Mouse (Mus musculus) CH12.LX (cell line): ENCODE results near the gene Plrg1. TPM values are rescaled to one million over a fixed set of nuclear protein-coding genes. Genes with fewer than 3 reads are reported as not detected.

ENCODE experiments used
- DNase-seq: peaks from one replicate; pipeline ENCODE4 v3.0.0-alpha.2; 2013; ENCODE audit errors: extremely low read depth
- H3K27ac ChIP-seq: 2 replicates; pipeline ENCODE4 v1.5.1; 2012; ENCODE audit warnings: low read depth, mild to moderate bottlenecking, control low read depth, moderate library complexity; ENCODE audit not compliant: insufficient read depth
- H3K27me3 ChIP-seq: replicated peaks from 2 replicates; pipeline ENCODE3; 2012; ENCODE audit warnings: inconsistent platforms
- H3K36me3 ChIP-seq, 2 experiments: replicated peaks in 1 of 2; 2 replicates each; pipeline versions ENCODE3 to v1.6.1; 2012; ENCODE audit warnings: inconsistent platforms in 1 of 2, low read length in 1 of 2, mild to moderate bottlenecking in 1 of 2, mixed read lengths in 1 of 2, moderate library complexity in 1 of 2; ENCODE audit not compliant: control insufficient read depth in 1 of 2, insufficient read depth in 1 of 2
- H3K4me1 ChIP-seq, 2 experiments: 2 replicates each; pipeline ENCODE4 v1.6.1; 2012; ENCODE audit warnings: inconsistent platforms in 1 of 2, moderate library complexity in 1 of 2; ENCODE audit not compliant: insufficient read depth in 2 of 2, control insufficient read depth in 1 of 2
- H3K4me2 ChIP-seq: 2 replicates; pipeline ENCODE4 v1.6.1; 2012; ENCODE audit warnings: low read depth, mild to moderate bottlenecking, control low read depth; ENCODE audit not compliant: poor library complexity, insufficient read depth, severe bottlenecking
- H3K4me3 ChIP-seq, 3 experiments: fragments of 150-350 bp in 1 of 3; sonication (generic) in 1 of 3; replicated peaks in 1 of 3; 2 replicates each; pipeline versions ENCODE3 to v1.5.1; 2011 to 2012; ENCODE audit warnings: low read depth in 2 of 3, low read length in 2 of 3, mild to moderate bottlenecking in 2 of 3, moderate library complexity in 2 of 3, control low read depth in 1 of 3, improper control_type of control experiment in 1 of 3, inconsistent platforms in 1 of 3, mixed read lengths in 1 of 3; ENCODE audit not compliant: poor library complexity in 1 of 3
- H3K79me2 ChIP-seq: replicated peaks from 2 replicates; pipeline ENCODE4 v1.6.1; 2012; ENCODE audit warnings: mild to moderate bottlenecking, moderate library complexity; ENCODE audit not compliant: control insufficient read depth, poor library complexity, insufficient read depth, severe bottlenecking; ENCODE audit errors: extremely low read depth
- H3K9ac ChIP-seq: 2 replicates; pipeline ENCODE4 v1.6.1; 2012; ENCODE audit warnings: low read depth, mild to moderate bottlenecking, control low read depth, moderate library complexity; ENCODE audit not compliant: insufficient read depth
- H3K9me3 ChIP-seq: replicated peaks from 2 replicates; pipeline ENCODE3; 2012; ENCODE audit warnings: low read length, inconsistent platforms, mixed read lengths
- CHD1 ChIP-seq: IDR thresholded peaks from 2 replicates; pipeline ENCODE4 v1.6.1; 2012; ENCODE audit warnings: low read depth, low read length, improper control_type of control experiment, inconsistent platforms
- E2F4 ChIP-seq: IDR thresholded peaks from 2 replicates; pipeline ENCODE4 v1.6.1; 2011; ENCODE audit warnings: low read depth, low read length, improper control_type of control experiment; ENCODE audit not compliant: insufficient replicate concordance
- ELF1 ChIP-seq: IDR thresholded peaks from 2 replicates; pipeline ENCODE4 v1.6.1; 2014; ENCODE audit warnings: low read depth, mild to moderate bottlenecking, inconsistent platforms, low read length, improper control_type of control experiment
- EP300 ChIP-seq: IDR thresholded peaks from 2 replicates; pipeline ENCODE4 v1.6.1; 2011; ENCODE audit warnings: low read length, improper control_type of control experiment
- GABPA ChIP-seq: IDR thresholded peaks from 2 replicates; pipeline ENCODE4 v1.6.1; 2012; ENCODE audit warnings: low read depth, low read length, improper control_type of control experiment, inconsistent platforms; ENCODE audit not compliant: insufficient replicate concordance
- HCFC1 ChIP-seq: IDR thresholded peaks from 2 replicates; pipeline ENCODE4 v1.6.1; 2012; ENCODE audit warnings: low read depth, mild to moderate bottlenecking, inconsistent platforms, low read length, improper control_type of control experiment
- IRF4 ChIP-seq: IDR thresholded peaks from 2 replicates; pipeline ENCODE4 v1.6.1; 2014; ENCODE audit warnings: low read depth, mild to moderate bottlenecking, inconsistent platforms, low read length, improper control_type of control experiment
- JUND ChIP-seq: conservative IDR thresholded peaks from 2 replicates; pipeline ENCODE4 v1.6.1; 2011; ENCODE audit warnings: low read depth, low read length, improper control_type of control experiment
- MAFK ChIP-seq: IDR thresholded peaks from 2 replicates; pipeline ENCODE4 v1.6.1; 2011; ENCODE audit warnings: low read length, improper control_type of control experiment; ENCODE audit not compliant: insufficient replicate concordance
- MAX ChIP-seq: IDR thresholded peaks from 2 replicates; pipeline ENCODE4 v1.6.1; 2011; ENCODE audit warnings: low read length, improper control_type of control experiment
- MEF2A ChIP-seq: IDR thresholded peaks from 2 replicates; pipeline ENCODE4 v1.6.1; 2014; ENCODE audit warnings: low read depth, mild to moderate bottlenecking, inconsistent platforms, low read length, improper control_type of control experiment, borderline replicate concordance
- MYC ChIP-seq: IDR thresholded peaks from 2 replicates; pipeline ENCODE4 v1.6.1; 2011; ENCODE audit warnings: low read depth, mild to moderate bottlenecking, improper control_type of control experiment, low read length
- NELFE ChIP-seq: IDR thresholded peaks from 2 replicates; pipeline ENCODE4 v1.6.1; 2011; ENCODE audit warnings: low read depth, low read length, improper control_type of control experiment
- NRF1 ChIP-seq: IDR thresholded peaks from 2 replicates; pipeline ENCODE4 v1.6.1; 2014; ENCODE audit warnings: low read depth, mild to moderate bottlenecking, inconsistent platforms, low read length, improper control_type of control experiment, moderate library complexity
- POLR2A ChIP-seq: IDR thresholded peaks from 2 replicates; pipeline ENCODE4 v1.6.1; 2011; ENCODE audit warnings: low read depth, mild to moderate bottlenecking, improper control_type of control experiment, low read length
- POLR2AphosphoS2 ChIP-seq: IDR thresholded peaks from 2 replicates; pipeline ENCODE4 v1.6.1; 2011; ENCODE audit warnings: low read depth, low read length, improper control_type of control experiment
- RAD21 ChIP-seq: IDR thresholded peaks from 2 replicates; pipeline ENCODE4 v1.6.1; 2011; ENCODE audit warnings: low read depth, mild to moderate bottlenecking, low read length, improper control_type of control experiment, moderate library complexity
- RCOR1 ChIP-seq: conservative IDR thresholded peaks from 2 replicates; pipeline ENCODE4 v1.6.1; 2012; ENCODE audit warnings: low read depth, mild to moderate bottlenecking, inconsistent platforms, low read length, improper control_type of control experiment
- TBP ChIP-seq: conservative IDR thresholded peaks from 2 replicates; pipeline ENCODE4 v1.6.1; 2011; ENCODE audit warnings: low read depth, low read length, improper control_type of control experiment
- TCF12 ChIP-seq: IDR thresholded peaks from 2 replicates; pipeline ENCODE4 v1.6.1; 2014; ENCODE audit warnings: low read depth, mild to moderate bottlenecking, inconsistent platforms, low read length, improper control_type of control experiment
- UBTF ChIP-seq: IDR thresholded peaks from 2 replicates; pipeline ENCODE4 v1.6.1; 2012; ENCODE audit warnings: low read depth, mild to moderate bottlenecking, inconsistent platforms, low read length, improper control_type of control experiment, moderate library complexity
- ZMIZ1 ChIP-seq: IDR thresholded peaks from 2 replicates; pipeline ENCODE4 v1.6.1; 2012; ENCODE audit warnings: low read depth, mild to moderate bottlenecking, inconsistent platforms, low read length, improper control_type of control experiment
- dilution Hi-C: fragments of 300-500 bp; cut with MboI; formaldehyde crosslinking; loops from 2 replicates; pipeline ENCODE4 v1.14.3; 2020; ENCODE audit warnings: low sequenced_read_pairs; ENCODE audit not compliant: extremely low pct_unique_long_range_greater_than_20kb, extremely low pct_ligation_motif_present
- in situ Hi-C: fragments of 300-500 bp; cut with MboI; formaldehyde crosslinking; loops from 3 replicates; pipeline ENCODE4 v1.14.3; 2019; ENCODE audit warnings: low sequenced_read_pairs, low pct_ligation_motif_present, low pct_unique_long_range_greater_than_20kb, mixed read lengths
- polyA plus RNA-seq: library from polyadenylated mRNA; unstranded; fragments of >175 nt; gene quantifications from 2 replicates; pipeline ENCODE4 v1.2.1, GENCODE M21; 2012; ENCODE audit warnings: low read depth; ENCODE audit not compliant: insufficient read length
- total RNA-seq, 2 experiments: library from RNA; depleted of rRNA; stranded (reverse); fragments of 300-350 nt in 1 of 2; fragments of >200 nt in 1 of 2; gene quantifications; 2 replicates each; pipeline ENCODE4 v1.2.3; 2012 to 2014

Plrg1 gene
- total and polyA plus RNA-seq, 3 experiments = 93.1 to 128 (median 108) TPM

DNA sequence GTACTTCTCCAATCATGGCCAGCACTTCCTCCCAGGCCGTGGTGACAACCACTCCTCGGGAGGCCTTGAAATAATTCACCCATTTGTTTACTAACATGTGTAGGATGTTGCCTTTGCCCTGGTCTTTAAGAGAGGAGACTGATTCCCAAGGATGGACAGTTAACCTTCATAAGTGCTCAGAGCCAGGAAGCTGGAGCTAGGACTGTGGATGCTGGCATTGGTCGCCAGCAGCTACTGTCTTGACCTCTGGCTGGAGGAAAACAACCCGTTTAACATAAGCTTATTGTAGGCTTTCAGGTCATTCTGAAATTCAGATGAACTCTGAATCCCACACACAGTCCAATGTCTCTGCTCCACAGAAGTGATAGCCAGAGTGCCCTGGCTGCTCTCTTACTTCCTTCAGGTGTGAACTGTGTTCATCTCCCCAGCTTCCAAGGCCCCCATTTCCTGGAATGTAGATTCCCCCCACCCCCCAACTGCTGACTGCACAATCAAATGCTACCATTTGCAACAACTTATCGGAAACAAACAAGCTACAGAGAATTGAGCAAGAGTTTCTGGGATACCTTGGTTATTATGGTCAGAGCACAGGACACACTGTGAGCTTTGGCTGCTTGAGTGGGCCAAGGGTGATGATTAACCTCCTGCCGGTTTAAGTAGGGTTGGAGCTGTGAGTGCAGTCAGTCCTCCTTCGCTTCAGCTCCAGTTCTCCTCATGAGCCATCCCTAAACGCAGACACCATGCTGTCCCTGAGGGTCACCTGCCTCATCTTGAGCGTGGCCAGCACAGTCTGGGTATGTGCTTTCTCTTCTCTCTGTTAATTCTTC lies 29.6 kb upstream of the Plrg1 start, which contains the start of gene Fga (continued):
- TF ChIP-seq E2F4 = no peak

DNA sequence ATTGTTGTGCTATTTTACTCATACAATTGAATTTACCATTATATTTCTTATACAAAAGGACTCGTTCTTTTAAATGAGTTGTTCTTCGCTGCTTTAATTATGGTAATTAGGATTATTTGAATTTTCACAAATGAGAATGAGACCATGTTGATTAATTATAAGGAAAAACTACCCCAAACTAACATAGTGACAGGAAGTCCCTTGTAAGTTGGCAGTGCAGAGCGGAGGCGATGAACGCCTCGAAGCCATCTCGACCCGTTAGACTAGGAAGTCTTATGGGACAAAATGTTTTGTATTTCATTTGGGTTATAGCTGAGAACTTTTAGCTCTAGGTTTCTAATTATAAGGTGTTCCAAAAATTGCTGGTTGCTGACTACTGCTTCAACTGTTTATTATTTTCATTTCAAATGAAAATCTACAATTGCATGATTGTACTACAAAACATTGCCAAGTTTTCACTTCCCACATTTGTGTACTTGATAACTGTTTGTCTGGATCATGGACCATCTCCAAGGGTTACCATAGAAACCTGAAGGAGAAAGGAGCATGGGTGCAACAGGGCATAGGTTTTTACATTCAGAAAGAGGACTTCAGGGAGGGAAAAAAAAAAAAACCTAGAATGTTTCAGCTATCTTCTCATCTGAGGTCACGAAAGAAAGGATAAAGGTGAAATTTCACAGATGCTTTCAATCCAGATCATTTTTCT lies 27.6 kb upstream of the Plrg1 start:
- no peak for DNase-seq
- in situ Hi-C loops = no loop called here

DNA sequence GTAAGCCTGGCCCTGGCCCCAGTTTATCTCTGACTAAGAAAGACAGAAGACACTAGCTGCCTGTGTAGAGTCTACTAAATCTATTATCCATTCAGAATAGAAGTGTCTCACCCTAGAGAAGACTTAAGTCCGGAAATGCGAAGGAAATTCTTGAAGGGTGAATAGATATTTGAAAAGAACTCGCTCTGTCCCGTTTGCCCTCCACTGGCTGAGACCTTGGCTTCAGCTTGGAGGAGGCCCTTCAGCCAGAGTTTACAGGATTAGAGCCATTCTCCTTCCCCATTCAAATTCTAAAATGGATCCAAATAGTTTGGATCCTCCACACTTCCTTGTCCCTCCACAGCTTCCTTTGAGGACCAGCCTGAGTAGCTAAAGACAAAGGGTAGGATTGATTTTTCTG lies 25.0 kb upstream of the Plrg1 start:
- Histone ChIP-seq H3K4me3 (no peak overlapping the region), H3K79me2 (no peaks in the 10 kb centered on the region), H3K27me3 (no peaks in the 10 kb centered on the region), H3K4me2 (no peak overlapping the region), H3K9me3 (no peaks in the 10 kb centered on the region), H3K4me1 (no peaks in the 10 kb centered on the region), H3K9ac (no peak overlapping the region), H3K27ac (no peak overlapping the region), H3K36me3 (no peaks in the 10 kb centered on the region)
- TF ChIP-seq IRF4 (no peak), NRF1 (no peak)
- in situ Hi-C loops = no loop called here
- no peak for DNase-seq
- dilution Hi-C loops = no loop called here

More for the DNA sequence above, 27.6 kb upstream of the Plrg1 start:
- no peaks in the 10 kb centered on the region for H3K4me1 ChIP-seq
- no peak overlapping the region for H3K27ac ChIP-seq
- dilution Hi-C loops = no loop called here
- H3K9ac ChIP-seq = no peak overlapping the region
- no peaks in the 10 kb centered on the region for H3K36me3 ChIP-seq
- no peaks in the 10 kb centered on the region for H3K27me3 ChIP-seq
- TF ChIP-seq MYC (no peak), MEF2A (no peak), POLR2AphosphoS2 (no peak), IRF4 (no peak), TBP (no peak), CHD1 (no peak), GABPA (no peak), ZMIZ1 (no peak), MAX (no peak), ELF1 (no peak), RCOR1 (no peak), NELFE (no peak), POLR2A (no peak), RAD21 (no peak), TCF12 (no peak), MAFK (no peak), HCFC1 (no peak), UBTF (no peak), EP300 (no peak), JUND (no peak)
- H3K79me2 ChIP-seq = no peaks in the 10 kb centered on the region
- H3K4me3 ChIP-seq = no peak overlapping the region
- H3K4me2 ChIP-seq = no peak overlapping the region
- H3K9me3 ChIP-seq = no peaks in the 10 kb centered on the region
